ENCODE assay signal across 8 mouse cellular contexts in genomic region chr4:139287122-139287863, GRCm38 (mm10). TPM values are rescaled to one million over a fixed set of nuclear protein-coding genes. Genes with fewer than 3 reads are reported as not detected.
DNase-seq lines count a peak whose midpoint lies in the region; ATAC-seq and TF ChIP-seq lines count a peak whose summit lies in the region.
"Had no signal": no experiment of that assay in that cellular context is flagged by ENCODE, and none has a peak within 500 bp of the region (broad histone marks: within the 10 kb centered on the region; RNA-seq: fewer than 3 reads in every experiment).

No protein-coding gene starts in this region.

- H3K4me2 ChIP-seq in embryonic facial prominence, embryonic 11.5 days (ENCODE audit: low read depth, low read length), result no peak overlapping the region

- no peaks in the 10 kb centered on the region for H3K27me3 ChIP-seq in ES-Bruce4 (ENCODE audit: control insufficient read depth, insufficient read depth, low read length, poor library complexity, severe bottlenecking)
- no peaks in the 10 kb centered on the region for H3K27me3 ChIP-seq in embryonic facial prominence, embryonic 11.5 days (ENCODE audit: control insufficient read depth, insufficient read depth, low read length)
- H3K27me3 ChIP-seq in small intestine, adult 2 months (ENCODE audit: control insufficient read depth, insufficient read depth, low read length), result no peaks in the 10 kb centered on the region

- no peak overlapping the region for H3K4me3 ChIP-seq in ES-Bruce4 (ENCODE audit: low read depth, low read length)
- H3K4me3 ChIP-seq in embryonic facial prominence, embryonic 11.5 days (ENCODE audit: low read depth, low read length), result no peak overlapping the region
- no peak overlapping the region for H3K4me3 ChIP-seq in small intestine, adult 2 months (ENCODE audit: low read depth, low read length)
- H3K4me3 ChIP-seq: myocyte had no signal

- no peak overlapping the region for H3K9ac ChIP-seq in ES-Bruce4 (ENCODE audit: low read depth, poor library complexity, severe bottlenecking)
- H3K9ac ChIP-seq in embryonic facial prominence, embryonic 11.5 days (replicated peaks; ENCODE audit: low read length), result no peak overlapping the region

- H3K36me3 ChIP-seq in ES-Bruce4 (ENCODE audit: control insufficient read depth, insufficient read depth, low read length, poor library complexity, severe bottlenecking), result 0 out of 2 replicates have a peak, but pooled peaks cover 11% of the 10 kb centered on the region
- H3K36me3 ChIP-seq in embryonic facial prominence, embryonic 11.5 days (replicated peaks; ENCODE audit: control insufficient read depth, insufficient read depth, low read depth, low read length), result peaks cover 7% of the 10 kb centered on the region
- H3K36me3 ChIP-seq in small intestine, adult 2 months (ENCODE audit: control insufficient read depth, insufficient read depth, low read length), result peaks cover 84% of the 10 kb centered on the region

- TF ChIP-seq POLR2A in ES-Bruce4 (IDR thresholded peaks at IDR 0.05; ENCODE audit: insufficient read depth, low read length), result no peak
- TF ChIP-seq POLR2A in small intestine, adult 2 months (IDR thresholded peaks at IDR 0.05; ENCODE audit: low read depth, low read length), result no peak

- peak; percentile 71 for DNase-seq in adrenal gland, adult 8-10 months
- peak; percentile 78 for DNase-seq in embryonic facial prominence, embryonic 11.5 days (ENCODE audit: low spot score)
- DNase-seq in heart, postnatal 10 days, result peak; percentile 87 to 92
- DNase-seq in layer of hippocampus, postnatal 10 days (ENCODE audit: low spot score in 2 of 2), result peak; percentile 87 to 88
- peak; percentile 83 for DNase-seq in lung, postnatal 25 days (ENCODE audit: low spot score)

- TF ChIP-seq EP300 in ES-Bruce4 (IDR thresholded peaks at IDR 0.05; ENCODE audit: insufficient read depth, low read depth, low read length), result no peak

- intact Hi-C loops in heart, postnatal 10 days (cut with DNase I), result loop anchor here (1.0 kb wide), 1 partner anchor 201 kb away; no protein-coding TSS in a partner anchor

- peak; percentile 97 for TF ChIP-seq CTCF in ES-Bruce4 (IDR thresholded peaks at IDR 0.05; ENCODE audit: low read depth, low read length)
- TF ChIP-seq CTCF in small intestine, adult 2 months (IDR thresholded peaks at IDR 0.05; ENCODE audit: extremely low read depth, insufficient read length, insufficient replicate concordance, low read depth, low read length), result peak; percentile 97

- WGBS in embryonic facial prominence, embryonic 11.5 days, result 79% methylated on average over 18 of the region's 18 CpGs
- WGBS in small intestine, adult 2 months, result 75% methylated on average over 18 of the region's 18 CpGs

- no peak overlapping the region for H3K27ac ChIP-seq in ES-Bruce4 (ENCODE audit: insufficient read depth, low read length)
- H3K27ac ChIP-seq in embryonic facial prominence, embryonic 11.5 days (replicated peaks; ENCODE audit: low read depth, low read length), result 0 out of 2 replicates have a peak overlapping the region, but pooled peaks have one; percentile 47
- no peak overlapping the region for H3K27ac ChIP-seq in small intestine, adult 2 months (ENCODE audit: insufficient read depth, low read depth, low read length)

- ATAC-seq in embryonic facial prominence, embryonic 11.5 days (replicated peaks; ENCODE audit: insufficient number of reproducible peaks, low FRiP score, low TSS enrichment, low read depth), result no peak

- H3K4me1 ChIP-seq in ES-Bruce4 (ENCODE audit: control insufficient read depth, insufficient read depth, low read length), result no peaks in the 10 kb centered on the region
- H3K4me1 ChIP-seq in embryonic facial prominence, embryonic 11.5 days (ENCODE audit: control insufficient read depth, insufficient read depth, low read length), result no peaks in the 10 kb centered on the region
- H3K4me1 ChIP-seq in small intestine, adult 2 months (ENCODE audit: control insufficient read depth, insufficient read depth, insufficient read length, low read length), result no peaks in the 10 kb centered on the region; the same call in 1 of the 2 replicates

- H3K9me3 ChIP-seq in ES-Bruce4 (replicated peaks; ENCODE audit: control insufficient read depth, insufficient read depth, low read length, poor library complexity, severe bottlenecking), result no peaks in the 10 kb centered on the region
- H3K9me3 ChIP-seq in embryonic facial prominence, embryonic 11.5 days (replicated peaks; ENCODE audit: control insufficient read depth, low read length), result no peaks in the 10 kb centered on the region

RNA-seq across cellular contexts. Expression of gene Pqlc2, which starts 23.2 kb away (rescaled TPM):
- 10.1 and 14.0 TPM in 2 replicates for polyA plus RNA-seq in ES-Bruce4 (2011; ENCODE audit: insufficient read depth, insufficient read length, low read depth, missing spikeins)
- total RNA-seq in adrenal gland, adult 8-10 months (2022), result 10 to 100 TPM; 10.3 to 12.0 (median 11.6) TPM
- polyA plus RNA-seq in embryonic facial prominence, embryonic 11.5 days (2014; fragmentation: Nextera tagmentation; extraction: Ambion mirVana), result 13.5 and 14.2 TPM in 2 replicates
- 1 to 10 TPM; 5.7 to 6.4 TPM for total RNA-seq in heart, postnatal 10 days (2021)
- total RNA-seq in layer of hippocampus, postnatal 10 days (2021), result 10 to 100 TPM; 11.0 to 11.9 TPM
- polyA plus RNA-seq in small intestine, adult 2 months (2012; rRNA removed), result 26.4 and 49.8 TPM in 2 replicates

RNA-seq across cellular contexts. Expression of gene Akr7a5, which starts 23.3 kb away (rescaled TPM):
- polyA plus RNA-seq in ES-Bruce4 (2011; ENCODE audit: insufficient read depth, insufficient read length, low read depth, missing spikeins), result 32.4 and 33.5 TPM in 2 replicates
- 10 to 100 TPM; 65.4 to 73.5 (median 68.8) TPM for total RNA-seq in adrenal gland, adult 8-10 months (2022)
- polyA plus RNA-seq in embryonic facial prominence, embryonic 11.5 days (2014; fragmentation: Nextera tagmentation; extraction: Ambion mirVana), result 137 and 146 TPM in 2 replicates
- 10 to 100 TPM; 33.6 to 37.2 TPM for total RNA-seq in heart, postnatal 10 days (2021)
- total RNA-seq in layer of hippocampus, postnatal 10 days (2021), result 10 to 100 TPM; 30.0 to 31.7 TPM
- polyA plus RNA-seq in small intestine, adult 2 months (2012; rRNA removed), result 136 and 209 TPM in 2 replicates
